Mouse (Mus musculus) liver, embryonic 16.5 days (tissue): ENCODE measurements around the gene Has1. TPM values are rescaled to one million over a fixed set of nuclear protein-coding genes. Genes with fewer than 3 reads are reported as not detected.

Experiments
- ATAC-seq: fragments of 200-750 bp; cut with Nextera tagmentation; 2 replicates; pipeline ENCODE4 v1.8.0; 2017; ENCODE audit warnings: low read depth, mild to moderate bottlenecking, moderate number of reproducible peaks, moderate library complexity
- H3K27ac ChIP-seq: fragments of 300-500 bp; sonication (generic); 2 replicates; pipeline ENCODE4 v1.5.1; 2014; ENCODE audit warnings: mild to moderate bottlenecking, low read length
- H3K27me3 ChIP-seq: fragments of 300-500 bp; sonication (generic); 2 replicates; pipeline ENCODE4 v1.6.1; 2014; ENCODE audit warnings: low read depth, low read length, mixed read lengths; ENCODE audit not compliant: control insufficient read depth, insufficient read depth
- H3K36me3 ChIP-seq: fragments of 300-500 bp; sonication (generic); 2 replicates; pipeline ENCODE4 v1.6.1; 2014; ENCODE audit warnings: mild to moderate bottlenecking; ENCODE audit not compliant: control insufficient read depth, insufficient read depth
- H3K4me1 ChIP-seq: fragments of 300-500 bp; sonication (generic); 2 replicates; pipeline ENCODE4 v1.6.1; 2014; ENCODE audit warnings: low read depth, low read length, mixed read lengths; ENCODE audit not compliant: control insufficient read depth
- H3K4me2 ChIP-seq: fragments of 300-500 bp; sonication (generic); 2 replicates; pipeline ENCODE4 v1.6.1; 2014; ENCODE audit warnings: low read depth, low read length, mixed read lengths
- H3K4me3 ChIP-seq: fragments of 300-500 bp; sonication (generic); 2 replicates; pipeline ENCODE4 v1.5.1; 2014; ENCODE audit warnings: low read depth, mild to moderate bottlenecking, low read length
- H3K9ac ChIP-seq: fragments of 300-500 bp; sonication (generic); 2 replicates; pipeline ENCODE4 v1.6.1; 2014; ENCODE audit warnings: low read depth, low read length
- H3K9me3 ChIP-seq: fragments of 300-500 bp; sonication (generic); replicated peaks from 2 replicates; pipeline ENCODE4 v1.6.1; 2016; ENCODE audit warnings: low read length; ENCODE audit not compliant: control insufficient read depth
- WGBS: fragments of 180-500 bp; shearing (Covaris S2); extraction: QIAGEN DNeasy Blood & Tissue Kit; methylation state at CpG from one replicate; pipeline ENCODE4 v1.1.7; 2014; ENCODE audit not compliant: insufficient replicate concordance; 5-methylcytosine and 5-hydroxymethylcytosine counted together
- polyA plus RNA-seq: library from polyadenylated mRNA; unstranded; fragments of >200 nt; fragmentation: Nextera tagmentation; extraction: Ambion mirVana; gene quantifications from 2 replicates; pipeline ENCODE4 v1.2.1, GENCODE M21; 2015

The Has1 gene
- polyA plus RNA-seq = 0.05 and 0.07 TPM in 2 replicates

- no peak within 1 kb of the TSS for H3K27ac ChIP-seq
- H3K4me2 ChIP-seq = no peak within 1 kb of the TSS
- no peaks in the 10 kb centered on the region for H3K9me3 ChIP-seq
- no peak for ATAC-seq
- H3K4me3 ChIP-seq = no peak within 1 kb of the TSS
- no peaks in the 10 kb centered on the region for H3K36me3 ChIP-seq
- WGBS = 42% methylated on average over 8 of the region's 8 CpGs
- H3K9ac ChIP-seq = no peak within 1 kb of the TSS
- no peaks in the 10 kb centered on the region for H3K4me1 ChIP-seq
- peaks cover 3% of the 10 kb centered on the region for H3K27me3 ChIP-seq
Measured at GRCm38 (mm10) chr17:17855064-17855838, at the start of gene Has1. TSS of gene Has1 (minus strand) at chr17:17855205.

- Histone ChIP-seq H3K27me3 (no peaks in the 10 kb centered on the region), H3K4me2 (no peak overlapping the region), H3K36me3 (no peaks in the 10 kb centered on the region), H3K4me1 (no peaks in the 10 kb centered on the region), H3K4me3 (no peak overlapping the region), H3K9me3 (no peaks in the 10 kb centered on the region), H3K27ac (no peak overlapping the region), H3K9ac (no peak overlapping the region)
- peak; percentile 74 for ATAC-seq
- 50% methylated on average over 1 of the region's 1 CpGs for WGBS
Measured at GRCm38 (mm10) chr17:17900768-17901167, 45.8 kb upstream of the Has1 start.

- Histone ChIP-seq H3K4me2 (no peak overlapping the region), H3K27ac (no peak overlapping the region), H3K9me3 (no peaks in the 10 kb centered on the region), H3K27me3 (no peaks in the 10 kb centered on the region), H3K4me1 (no peaks in the 10 kb centered on the region), H3K4me3 (no peak overlapping the region), H3K36me3 (no peaks in the 10 kb centered on the region), H3K9ac (no peak overlapping the region)
- no peak for ATAC-seq
- WGBS = 48% methylated on average over 2 of the region's 2 CpGs
Measured at GRCm38 (mm10) chr17:17899268-17899667, 44.3 kb upstream of the Has1 start.

GRCm38 (mm10) chr17:17896039-17896438, 41.0 kb upstream of the Has1 start:
- Histone ChIP-seq H3K4me3 (no peak overlapping the region), H3K9ac (no peak overlapping the region), H3K27ac (no peak overlapping the region), H3K9me3 (no peaks in the 10 kb centered on the region), H3K4me2 (no peak overlapping the region), H3K36me3 (no peaks in the 10 kb centered on the region), H3K4me1 (no peaks in the 10 kb centered on the region), H3K27me3 (no peaks in the 10 kb centered on the region)
- 1% methylated on average over 4 of the region's 4 CpGs for WGBS
- no peak for ATAC-seq

GRCm38 (mm10) chr17:17889732-17890425, 34.9 kb upstream of the Has1 start:
- H3K9ac ChIP-seq = no peak overlapping the region
- no peak overlapping the region for H3K4me3 ChIP-seq
- WGBS = 54% methylated on average over 2 of the region's 2 CpGs
- H3K4me2 ChIP-seq = no peak overlapping the region
- H3K27me3 ChIP-seq = no peaks in the 10 kb centered on the region
- H3K27ac ChIP-seq = no peak overlapping the region
- ATAC-seq = no peak
- H3K4me1 ChIP-seq = no peaks in the 10 kb centered on the region
- H3K36me3 ChIP-seq = no peaks in the 10 kb centered on the region
- no peaks in the 10 kb centered on the region for H3K9me3 ChIP-seq

GRCm38 (mm10) chr17:17887774-17888248, 32.8 kb upstream of the Has1 start, which contains the start of the genes Fpr2 and Fpr3:
TSS of gene Fpr2 (plus strand) at chr17:17887824.
TSS of gene Fpr3 (plus strand) at chr17:17887852.
- Histone ChIP-seq H3K4me3 (no peak within 1 kb of the TSS), H3K27me3 (no peaks in the 10 kb centered on the region), H3K4me1 (no peaks in the 10 kb centered on the region), H3K27ac (no peak within 1 kb of the TSS), H3K9ac (no peak within 1 kb of the TSS), H3K9me3 (no peaks in the 10 kb centered on the region), H3K4me2 (no peak within 1 kb of the TSS), H3K36me3 (no peaks in the 10 kb centered on the region)
- 30% methylated on average over 1 of the region's 1 CpGs for WGBS
- ATAC-seq = no peak

GRCm38 (mm10) chr17:17883840-17884239, 28.8 kb upstream of the Has1 start, which contains the start of gene Fpr1:
TSS of gene Fpr1 (minus strand) at chr17:17883940.
- no peak for ATAC-seq
- H3K4me1 ChIP-seq = no peaks in the 10 kb centered on the region
- H3K27ac ChIP-seq = no peak within 1 kb of the TSS; the same call in 1 of the 2 replicates
- H3K36me3 ChIP-seq = no peaks in the 10 kb centered on the region
- WGBS = 32% methylated on average over 1 of the region's 1 CpGs
- H3K4me3 ChIP-seq = no peak within 1 kb of the TSS
- H3K4me2 ChIP-seq = no peak within 1 kb of the TSS
- no peak within 1 kb of the TSS for H3K9ac ChIP-seq
- H3K9me3 ChIP-seq = no peaks in the 10 kb centered on the region
- H3K27me3 ChIP-seq = no peaks in the 10 kb centered on the region

GRCm38 (mm10) chr17:17882672-17883071, 27.7 kb upstream of the Has1 start:
- ATAC-seq = no peak; the same call in 1 of the 2 replicates
- no peaks in the 10 kb centered on the region for H3K36me3 ChIP-seq
- no peak overlapping the region; the same call in 1 of the 2 replicates for H3K27ac ChIP-seq
- WGBS = 51% methylated on average over 3 of the region's 3 CpGs
- no peak overlapping the region for H3K9ac ChIP-seq
- H3K27me3 ChIP-seq = no peaks in the 10 kb centered on the region
- no peaks in the 10 kb centered on the region for H3K9me3 ChIP-seq
- H3K4me3 ChIP-seq = no peak overlapping the region
- H3K4me1 ChIP-seq = no peaks in the 10 kb centered on the region
- H3K4me2 ChIP-seq = no peak overlapping the region

GRCm38 (mm10) chr17:17879347-17879746, 24.3 kb upstream of the Has1 start:
- Histone ChIP-seq H3K4me2 (no peak overlapping the region), H3K27me3 (no peaks in the 10 kb centered on the region), H3K9me3 (no peaks in the 10 kb centered on the region), H3K27ac (no peak overlapping the region), H3K36me3 (no peaks in the 10 kb centered on the region), H3K4me3 (no peak overlapping the region), H3K4me1 (no peaks in the 10 kb centered on the region), H3K9ac (no peak overlapping the region)
- 22% methylated on average over 1 of the region's 1 CpGs for WGBS
- ATAC-seq = no peak
